Mouse (Mus musculus) heart, postnatal 0 days (tissue): ENCODE measurements at regions not wholly inside any gene's neighbourhood (a gene's known extent, or its start where the extent isn't known, plus 50 kb on each side); places are given as distances from the start of the nearest gene placed in this dataset.

Experiments used
- CTCF ChIP-seq: IDR thresholded peaks from 2 replicates; pipeline ENCODE4 v1.5.1; 2016; ENCODE audit warnings: antibody characterized with exemption, control low read depth, low read depth
- EP300 ChIP-seq: IDR thresholded peaks from 2 replicates; pipeline ENCODE4 v1.6.1; 2016; ENCODE audit warnings: antibody characterized with exemption, low read depth

DNA sequence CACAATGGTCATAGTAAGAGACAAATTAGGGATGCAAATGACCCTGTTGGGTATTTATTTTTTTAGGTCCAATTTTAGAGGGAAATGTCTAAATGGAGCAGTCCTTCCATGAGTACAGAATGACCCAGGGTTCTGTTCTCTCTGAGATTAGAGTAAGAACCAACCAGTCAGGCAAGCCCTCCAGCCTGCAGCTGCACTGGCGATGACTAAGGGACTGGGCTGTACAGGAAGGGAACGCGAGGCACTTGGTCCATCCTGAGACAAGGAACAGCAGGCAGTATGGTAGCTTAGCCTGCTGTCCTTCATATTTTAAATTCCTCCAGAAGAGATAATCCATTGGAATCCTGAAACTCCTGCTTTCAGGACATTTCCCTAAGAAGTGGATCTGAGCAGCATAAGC is 55.9 kb upstream of the Ror1 start:
- TF ChIP-seq CTCF (no peak), EP300 (no peak)
